Mouse (Mus musculus) midbrain, embryonic 13.5 days (tissue): ENCODE measurements around the gene Ppfibp1. TPM values are rescaled to one million over a fixed set of nuclear protein-coding genes. Genes with fewer than 3 reads are reported as not detected.

ENCODE experiments used
- ATAC-seq: fragments of 200-750 bp; cut with Nextera tagmentation; 2 replicates; pipeline ENCODE4 v1.8.0; 2017; ENCODE audit warnings: mild to moderate bottlenecking, moderate TSS enrichment, moderate library complexity
- H3K27ac ChIP-seq: fragments of 300-500 bp; sonication (generic); 2 replicates; pipeline ENCODE4 v1.5.1; 2015; ENCODE audit warnings: inconsistent platforms, mild to moderate bottlenecking, moderate library complexity
- H3K27me3 ChIP-seq: fragments of 300-500 bp; sonication (generic); 2 replicates; pipeline ENCODE4 v1.6.1; 2015; ENCODE audit warnings: mild to moderate bottlenecking, inconsistent platforms
- H3K36me3 ChIP-seq: fragments of 300-500 bp; sonication (generic); 2 replicates; pipeline ENCODE4 v1.6.1; 2015; ENCODE audit warnings: mild to moderate bottlenecking, inconsistent platforms
- H3K4me1 ChIP-seq: fragments of 300-500 bp; sonication (generic); replicated peaks from 2 replicates; pipeline ENCODE4 v1.6.1; 2015; ENCODE audit warnings: inconsistent platforms
- H3K4me2 ChIP-seq: fragments of 300-500 bp; sonication (generic); replicated peaks from 2 replicates; pipeline ENCODE4 v1.6.1; 2015; ENCODE audit warnings: moderate library complexity, mild to moderate bottlenecking, inconsistent platforms
- H3K4me3 ChIP-seq: fragments of 300-500 bp; sonication (generic); replicated peaks from 2 replicates; pipeline ENCODE4 v1.5.1; 2015; ENCODE audit warnings: mild to moderate bottlenecking, inconsistent platforms
- H3K9ac ChIP-seq: fragments of 300-500 bp; sonication (generic); replicated peaks from 2 replicates; pipeline ENCODE4 v1.6.1; 2015; ENCODE audit warnings: mild to moderate bottlenecking, inconsistent platforms
- H3K9me3 ChIP-seq: fragments of 300-500 bp; sonication (generic); 2 replicates; pipeline ENCODE4 v1.6.1; 2016; ENCODE audit warnings: mild to moderate bottlenecking, inconsistent platforms
- WGBS: fragments of 180-500 bp; shearing (Covaris S2); methylation state at CpG from one replicate; pipeline ENCODE4 v1.1.7; 2015; 5-methylcytosine and 5-hydroxymethylcytosine counted together
- polyA plus RNA-seq: library from polyadenylated mRNA; unstranded; fragments of >200 nt; fragmentation: Nextera tagmentation; extraction: Ambion mirVana; gene quantifications from 2 replicates; pipeline ENCODE4 v1.2.1, GENCODE M21; 2015

Gene Ppfibp1
- polyA plus RNA-seq, 1 experiment from 2014 or later = 14.2 TPM

DNA sequence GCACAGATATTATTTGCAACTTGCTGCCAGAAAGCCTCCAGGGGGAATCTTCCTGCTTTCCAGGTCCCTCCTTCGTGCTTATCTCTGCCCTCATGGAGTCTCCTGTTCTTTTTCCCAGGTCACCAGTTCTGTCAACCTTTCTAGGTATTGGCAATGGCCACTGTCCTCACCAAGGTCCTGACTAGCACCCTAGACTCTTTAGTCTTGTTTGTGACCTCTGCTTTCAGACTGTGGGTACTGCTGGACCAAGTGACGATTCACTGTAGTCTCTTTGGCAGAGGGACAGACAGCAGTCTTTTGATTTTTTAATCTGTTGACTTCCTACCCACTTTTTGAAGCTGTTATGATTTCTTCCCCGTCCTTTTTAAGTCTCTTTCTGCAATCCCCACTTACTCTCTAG, 39.8 kb downstream of the Ppfibp1 start:
- 59% methylated on average over 3 of the region's 3 CpGs for WGBS
- Histone ChIP-seq H3K9ac (no peak overlapping the region), H3K27me3 (no peaks in the 10 kb centered on the region), H3K4me3 (no peak overlapping the region), H3K9me3 (no peaks in the 10 kb centered on the region), H3K4me1 (0 out of 2 replicates have a peak, but pooled peaks cover 5% of the 10 kb centered on the region), H3K4me2 (no peak overlapping the region), H3K36me3 (no peaks in the 10 kb centered on the region), H3K27ac (no peak overlapping the region)
- no peak for ATAC-seq

DNA sequence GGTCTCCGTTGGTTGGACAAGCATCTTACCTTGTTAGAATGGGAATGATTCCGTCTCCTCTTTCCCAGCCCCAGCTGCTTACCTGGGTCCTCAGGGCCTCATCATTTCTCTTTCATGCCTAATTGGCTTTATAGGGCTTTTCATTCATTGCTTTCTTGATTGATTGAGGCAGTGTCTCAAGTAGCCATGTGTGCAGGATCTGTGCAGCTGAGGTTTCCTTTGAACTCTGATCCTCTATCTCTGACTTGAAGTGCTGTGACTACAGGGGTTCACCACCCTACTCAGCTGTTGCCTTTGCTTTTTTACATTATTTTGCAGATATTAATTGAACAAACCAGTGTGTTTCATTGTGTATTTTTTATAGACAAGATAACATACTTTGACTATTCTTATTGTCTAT, 40.7 kb downstream of the Ppfibp1 start:
- Histone ChIP-seq H3K9ac (no peak overlapping the region), H3K9me3 (no peaks in the 10 kb centered on the region), H3K36me3 (no peaks in the 10 kb centered on the region), H3K4me2 (no peak overlapping the region), H3K4me1 (0 out of 2 replicates have a peak, but pooled peaks cover 5% of the 10 kb centered on the region), H3K27me3 (no peaks in the 10 kb centered on the region), H3K4me3 (no peak overlapping the region), H3K27ac (no peak overlapping the region)
- no peak for ATAC-seq
- WGBS = 38% methylated on average over 2 of the region's 2 CpGs

DNA sequence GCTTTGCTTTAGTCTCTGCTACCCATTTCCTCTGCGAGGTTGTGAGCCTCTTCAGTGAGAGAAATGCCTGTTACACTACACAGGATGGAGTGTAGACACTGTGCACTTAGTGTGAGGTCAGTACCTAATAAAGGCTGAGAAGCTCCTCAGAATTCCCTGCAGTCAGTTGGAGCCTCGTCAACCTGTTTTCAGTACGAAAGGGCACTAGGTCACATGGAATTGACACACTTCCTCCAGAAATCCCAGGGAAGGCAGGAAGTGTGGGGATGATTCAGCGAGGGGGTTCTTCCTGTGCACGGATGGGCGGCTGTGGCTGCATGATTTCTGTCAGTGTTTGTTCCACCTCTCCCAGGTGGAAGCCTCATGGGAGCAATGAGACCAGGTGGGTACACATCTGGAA, 44.8 kb downstream of the Ppfibp1 start:
- 0 out of 2 replicates have a peak, but pooled peaks cover 5% of the 10 kb centered on the region for H3K4me1 ChIP-seq
- no peak overlapping the region for H3K4me2 ChIP-seq
- H3K4me3 ChIP-seq = no peak overlapping the region
- WGBS = 81% methylated on average over 6 of the region's 6 CpGs
- ATAC-seq = no peak
- no peak overlapping the region for H3K27ac ChIP-seq
- no peaks in the 10 kb centered on the region for H3K36me3 ChIP-seq
- H3K9me3 ChIP-seq = no peaks in the 10 kb centered on the region
- no peak overlapping the region for H3K9ac ChIP-seq
- no peaks in the 10 kb centered on the region for H3K27me3 ChIP-seq

DNA sequence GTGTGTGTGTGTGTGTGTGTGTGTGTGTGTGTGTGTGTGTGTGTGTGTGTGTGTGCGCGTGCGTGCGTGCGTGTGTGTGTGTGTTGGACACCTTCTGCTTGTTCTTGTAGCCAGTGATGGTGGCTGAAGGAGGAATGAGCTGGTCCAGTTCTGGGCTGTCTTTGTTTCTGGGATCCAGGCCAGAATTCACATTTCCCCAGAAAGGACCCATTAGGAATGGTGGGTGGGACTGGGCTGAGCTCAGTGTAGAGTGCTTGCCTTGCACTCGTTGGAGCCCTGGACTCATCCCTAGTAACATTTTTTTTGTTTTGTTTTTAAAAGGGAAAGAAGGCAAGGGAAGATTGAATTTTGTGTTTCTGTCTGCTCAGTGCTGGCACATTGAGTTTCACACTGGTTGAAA, 47.7 kb downstream of the Ppfibp1 start:
- Histone ChIP-seq H3K27me3 (no peaks in the 10 kb centered on the region), H3K4me2 (no peak overlapping the region), H3K36me3 (no peaks in the 10 kb centered on the region), H3K27ac (no peak overlapping the region), H3K9me3 (no peaks in the 10 kb centered on the region), H3K9ac (no peak overlapping the region), H3K4me1 (no peaks in the 10 kb centered on the region), H3K4me3 (no peak overlapping the region)
- WGBS = 15% methylated on average over 1 of the region's 6 CpGs
- ATAC-seq = no peak

DNA sequence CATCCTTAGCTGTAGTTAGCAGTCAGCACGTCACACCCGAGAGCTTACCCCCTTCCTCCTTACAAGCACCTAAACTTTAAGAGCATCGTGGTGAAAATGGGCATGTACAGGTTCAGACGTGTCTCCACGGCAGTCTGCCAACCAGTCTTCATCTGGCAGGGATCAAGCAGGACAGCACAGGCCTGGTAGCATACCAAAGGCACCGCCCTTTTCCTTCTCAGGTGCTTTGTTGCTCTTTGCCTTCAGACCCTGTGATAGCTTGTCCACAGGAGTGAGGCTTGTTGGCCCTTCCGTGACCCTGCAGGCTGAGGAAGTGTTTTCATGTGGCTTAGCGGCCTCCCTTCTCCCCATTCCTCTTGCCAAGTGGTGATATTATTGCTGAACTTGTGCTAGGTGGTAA, 50.7 kb downstream of the Ppfibp1 start:
- no peak overlapping the region for H3K4me2 ChIP-seq
- ATAC-seq = no peak
- WGBS = 92% methylated on average over 8 of the region's 8 CpGs

DNA sequence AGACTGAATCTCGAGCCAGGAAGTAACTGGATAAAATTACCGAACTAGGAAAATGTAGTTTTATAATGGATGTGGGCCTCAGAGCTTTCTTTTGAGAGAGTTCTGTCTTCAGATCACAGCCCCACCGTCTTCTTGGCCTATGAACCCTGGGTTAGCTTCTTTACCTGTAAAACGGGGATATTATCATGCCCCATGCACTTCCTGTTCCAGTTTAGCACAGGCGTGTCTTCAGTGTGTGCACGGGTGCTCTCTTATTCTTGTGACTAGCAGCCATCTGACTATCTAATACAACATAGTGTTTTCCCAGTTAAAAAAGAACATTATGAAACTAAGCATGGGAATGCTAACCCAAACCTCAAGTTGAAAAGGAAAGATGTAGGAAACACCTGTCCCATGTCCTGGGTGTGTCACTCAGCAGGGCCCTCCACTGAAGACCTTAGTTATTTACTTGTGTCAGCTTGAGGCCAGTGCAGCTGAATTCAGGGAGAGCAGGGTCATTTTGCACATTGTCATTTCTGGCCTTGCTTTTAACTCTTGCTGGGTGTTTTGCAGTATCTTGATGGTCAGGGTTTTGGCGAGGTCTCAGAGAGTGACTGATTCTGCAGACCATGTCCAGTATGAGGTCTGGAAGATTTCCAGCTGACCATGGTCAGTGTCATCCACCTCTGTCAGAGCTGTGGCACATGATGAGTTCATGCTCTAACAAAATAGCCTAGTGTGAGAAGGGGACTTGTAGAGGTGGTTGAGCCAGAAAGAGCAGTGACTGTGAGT, 53.4 kb downstream of the Ppfibp1 start:
- H3K36me3 ChIP-seq = no peaks in the 10 kb centered on the region
- WGBS = 93% methylated on average over 7 of the region's 7 CpGs
- no peak overlapping the region for H3K4me2 ChIP-seq
- no peaks in the 10 kb centered on the region for H3K9me3 ChIP-seq
- no peak for ATAC-seq
- H3K27me3 ChIP-seq = 0 out of 2 replicates have a peak, but pooled peaks cover 3% of the 10 kb centered on the region
- H3K4me3 ChIP-seq = no peak overlapping the region
- H3K4me1 ChIP-seq = no peaks in the 10 kb centered on the region
- H3K9ac ChIP-seq = no peak overlapping the region
- H3K27ac ChIP-seq = no peak overlapping the region

More for the DNA sequence above, 50.7 kb downstream of the Ppfibp1 start:
- Histone ChIP-seq H3K9me3 (no peaks in the 10 kb centered on the region), H3K27ac (no peak overlapping the region), H3K27me3 (no peaks in the 10 kb centered on the region), H3K9ac (no peak overlapping the region), H3K4me1 (no peaks in the 10 kb centered on the region), H3K36me3 (no peaks in the 10 kb centered on the region), H3K4me3 (no peak overlapping the region)

DNA sequence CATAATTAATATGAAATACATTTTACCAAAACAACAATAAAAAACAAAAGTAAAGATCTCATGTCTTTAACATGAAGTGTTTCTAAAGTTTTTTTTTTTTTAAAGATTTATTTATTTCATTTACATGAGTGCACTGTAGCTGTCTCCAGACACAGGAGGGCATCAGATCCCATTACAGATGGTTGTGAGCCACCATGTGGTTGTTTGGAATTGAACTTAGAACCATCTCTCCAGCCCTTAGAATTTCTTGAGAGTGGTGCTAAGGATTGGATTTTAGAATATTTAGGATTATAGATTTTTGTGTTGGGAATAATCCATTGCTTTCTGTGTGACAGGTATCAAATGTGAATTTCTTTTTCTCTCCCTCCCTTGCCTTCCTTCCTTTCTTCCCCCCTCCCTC, 55.7 kb downstream of the Ppfibp1 start:
- no peaks in the 10 kb centered on the region for H3K4me1 ChIP-seq
- no peaks in the 10 kb centered on the region for H3K9me3 ChIP-seq
- H3K27ac ChIP-seq = no peak overlapping the region
- no peak overlapping the region for H3K9ac ChIP-seq
- no peaks in the 10 kb centered on the region for H3K36me3 ChIP-seq
- no peak overlapping the region for H3K4me3 ChIP-seq
- H3K27me3 ChIP-seq = peaks cover 10% of the 10 kb centered on the region; the same call in 1 of the 2 replicates
- ATAC-seq = no peak
- no peak overlapping the region for H3K4me2 ChIP-seq

DNA sequence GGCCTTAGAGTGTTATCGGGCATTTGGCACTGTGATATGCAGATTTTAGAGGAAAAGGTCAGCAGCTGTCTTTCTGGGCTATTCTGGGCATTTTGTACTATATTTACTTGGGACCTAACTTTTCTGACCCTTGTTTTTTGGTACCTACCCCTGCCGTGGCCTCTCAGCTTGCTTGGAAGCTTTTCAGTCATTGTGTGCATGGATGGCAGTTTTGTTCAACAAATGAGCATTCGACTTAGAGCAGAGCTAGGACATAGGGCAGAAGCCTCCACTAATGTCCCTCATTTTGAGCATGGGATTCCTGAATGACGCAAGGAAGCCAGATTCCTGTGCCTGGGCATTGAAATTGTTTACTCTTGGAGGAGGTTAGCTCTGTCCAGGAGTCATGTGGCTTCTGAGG, 56.5 kb downstream of the Ppfibp1 start:
- no peak overlapping the region for H3K4me3 ChIP-seq
- H3K36me3 ChIP-seq = no peaks in the 10 kb centered on the region
- H3K27me3 ChIP-seq = peaks cover 10% of the 10 kb centered on the region; the same call in 1 of the 2 replicates
- no peak overlapping the region for H3K27ac ChIP-seq
- H3K9me3 ChIP-seq = no peaks in the 10 kb centered on the region
- no peak overlapping the region for H3K9ac ChIP-seq
- 54% methylated on average over 4 of the region's 4 CpGs for WGBS
- H3K4me1 ChIP-seq = no peaks in the 10 kb centered on the region
- H3K4me2 ChIP-seq = no peak overlapping the region
- no peak for ATAC-seq

DNA sequence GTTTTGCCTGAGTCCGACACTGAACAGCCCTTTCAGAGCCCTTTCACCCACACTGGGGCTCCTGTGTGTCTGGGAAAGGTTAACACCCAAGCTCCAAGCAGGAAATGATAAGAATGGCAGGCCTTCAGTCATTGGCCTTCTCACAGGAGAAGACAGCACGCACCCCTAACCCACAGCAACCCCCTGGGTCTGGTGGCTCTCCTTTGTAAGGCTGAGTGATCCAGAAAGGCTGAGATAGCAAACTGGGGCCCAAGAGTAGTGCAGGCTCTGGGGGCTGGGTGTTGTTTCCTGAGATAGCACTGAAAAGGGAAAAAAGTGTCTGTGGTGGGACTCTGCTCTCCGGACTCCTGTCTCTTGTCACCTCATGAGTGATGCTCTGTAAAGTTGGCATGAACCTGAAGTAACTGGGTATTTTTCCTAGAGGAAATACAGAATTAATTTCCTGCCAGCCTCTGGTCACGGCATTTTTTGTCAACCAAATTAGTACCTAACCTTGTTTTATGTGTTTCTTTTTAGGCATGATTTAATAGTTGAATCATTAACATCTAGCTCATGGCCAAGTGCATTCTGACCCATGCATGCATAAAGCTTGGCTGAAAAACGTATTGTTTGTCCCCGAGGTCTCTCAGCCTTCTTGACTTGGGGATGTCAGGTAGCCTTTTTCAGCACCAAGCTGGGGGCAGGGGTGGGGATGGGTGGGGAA, 58.2 kb downstream of the Ppfibp1 start:
- 87% methylated on average over 6 of the region's 6 CpGs for WGBS
- Histone ChIP-seq H3K4me3 (no peak overlapping the region), H3K4me2 (no peak overlapping the region), H3K27ac (no peak overlapping the region), H3K9me3 (no peaks in the 10 kb centered on the region), H3K36me3 (no peaks in the 10 kb centered on the region), H3K4me1 (peaks cover 9% of the 10 kb centered on the region), H3K9ac (no peak overlapping the region), H3K27me3 (peaks cover 10% of the 10 kb centered on the region; the same call in 1 of the 2 replicates)
- no peak for ATAC-seq

DNA sequence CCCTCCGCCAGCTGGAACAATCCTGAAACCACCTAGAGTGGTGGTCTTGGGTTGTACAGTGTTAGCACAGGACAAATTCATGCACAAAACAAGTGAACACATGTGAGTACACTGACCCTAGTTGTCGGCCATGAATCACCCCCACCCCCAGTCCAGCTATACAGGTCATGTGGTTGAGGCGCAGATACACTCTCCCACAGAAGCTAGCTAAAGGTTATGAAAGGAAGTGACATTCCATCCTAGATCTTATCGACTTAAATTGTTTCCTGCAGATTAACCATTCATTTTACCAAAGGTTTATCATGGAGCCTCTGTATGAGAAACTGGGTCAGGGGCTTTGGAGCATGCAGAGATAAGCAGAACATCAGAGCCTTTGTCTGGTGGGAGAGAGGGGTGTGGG, 58.9 kb downstream of the Ppfibp1 start:
- peaks cover 10% of the 10 kb centered on the region; the same call in 1 of the 2 replicates for H3K27me3 ChIP-seq
- H3K4me2 ChIP-seq = no peak overlapping the region
- H3K9ac ChIP-seq = no peak overlapping the region
- no peak overlapping the region for H3K27ac ChIP-seq
- no peaks in the 10 kb centered on the region for H3K9me3 ChIP-seq
- H3K4me3 ChIP-seq = no peak overlapping the region
- H3K36me3 ChIP-seq = no peaks in the 10 kb centered on the region
- WGBS = 78% methylated on average over 4 of the region's 4 CpGs
- H3K4me1 ChIP-seq = peaks cover 9% of the 10 kb centered on the region
- 0 out of 2 replicates have a peak, but pooled peaks have one; percentile 40 for ATAC-seq

DNA sequence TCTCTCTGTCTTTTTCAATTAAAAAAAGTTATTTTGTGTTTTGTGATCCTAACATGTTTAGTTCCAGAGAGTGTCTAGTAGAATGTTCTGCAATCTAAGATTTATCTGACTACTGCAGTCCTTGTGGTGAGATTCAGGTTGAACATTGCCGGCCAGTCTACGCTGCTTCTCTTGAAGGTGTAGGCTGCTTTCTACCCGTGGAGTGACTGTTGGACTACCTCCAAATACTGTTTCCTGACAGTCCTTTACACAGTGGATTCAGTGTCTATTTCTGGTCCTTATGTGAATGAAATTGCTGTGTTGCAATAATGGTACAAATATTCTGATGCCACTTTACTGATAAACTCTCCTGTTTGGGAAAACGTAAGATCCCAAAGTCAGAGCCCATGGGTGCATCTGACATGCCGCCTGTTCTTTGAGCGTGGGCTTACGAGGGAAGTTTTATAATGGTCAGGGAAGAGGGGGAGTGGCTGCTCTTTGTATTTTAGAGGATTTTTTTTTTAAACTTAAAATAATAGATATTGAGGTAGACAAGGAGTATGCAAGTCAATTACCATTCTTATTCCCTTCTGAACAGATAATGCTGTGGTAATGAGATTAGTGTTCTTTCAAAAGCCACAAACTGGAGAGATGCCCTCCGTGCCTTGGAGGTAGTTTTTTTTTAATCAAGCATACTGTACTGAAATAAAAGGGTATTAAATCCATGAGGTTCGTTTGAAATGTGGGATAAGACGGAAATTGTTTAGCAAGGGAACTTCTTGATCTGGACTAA, 61.6 kb downstream of the Ppfibp1 start:
- Histone ChIP-seq H3K27ac (no peak overlapping the region), H3K9me3 (no peaks in the 10 kb centered on the region), H3K9ac (no peak overlapping the region), H3K27me3 (peaks cover 10% of the 10 kb centered on the region; the same call in 1 of the 2 replicates), H3K4me1 (peaks cover 9% of the 10 kb centered on the region), H3K36me3 (no peaks in the 10 kb centered on the region), H3K4me2 (no peak overlapping the region), H3K4me3 (no peak overlapping the region)
- 25% methylated on average over 10 of the region's 10 CpGs for WGBS
- no peak for ATAC-seq

DNA sequence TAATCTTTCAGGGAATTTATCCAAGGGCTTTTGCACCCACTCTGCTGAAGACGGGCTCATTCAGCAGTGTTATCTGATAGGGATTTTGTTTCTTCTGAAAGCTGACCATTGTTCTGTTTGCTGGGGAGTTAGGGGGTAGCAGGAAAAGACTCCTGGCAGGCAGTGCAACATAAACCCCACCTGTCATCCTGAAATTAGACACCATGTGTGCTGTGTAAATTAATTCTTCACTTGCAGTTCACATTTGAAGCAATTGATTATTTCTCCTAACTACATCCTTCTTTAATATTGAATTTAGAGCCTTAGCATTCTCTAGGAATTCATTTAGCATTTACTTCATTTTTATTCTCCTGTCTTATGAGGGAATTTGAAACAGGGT, 62.2 kb downstream of the Ppfibp1 start:
- Histone ChIP-seq H3K4me3 (no peak overlapping the region), H3K36me3 (no peaks in the 10 kb centered on the region), H3K27me3 (peaks cover 10% of the 10 kb centered on the region; the same call in 1 of the 2 replicates), H3K4me2 (no peak overlapping the region), H3K9ac (no peak overlapping the region), H3K4me1 (peaks cover 9% of the 10 kb centered on the region), H3K27ac (no peak overlapping the region), H3K9me3 (no peaks in the 10 kb centered on the region)
- 3% methylated on average over 1 of the region's 1 CpGs for WGBS
- no peak for ATAC-seq
